Mouse (Mus musculus) stomach, postnatal 0 days (tissue): ENCODE measurements around the gene Il17c.

ENCODE experiments used
- CTCF ChIP-seq: IDR thresholded peaks from 2 replicates; pipeline ENCODE4 v1.5.1; 2016; ENCODE audit warnings: antibody characterized with exemption, low read depth, mild to moderate bottlenecking, moderate library complexity
- EP300 ChIP-seq: optimal IDR thresholded peaks from 2 replicates; pipeline ENCODE3; 2016; ENCODE audit warnings: antibody characterized with exemption

- no peak for TF ChIP-seq CTCF
- no peak for TF ChIP-seq EP300
Measured at GRCm38 (mm10) chr8:122460524-122461472, 39.0 kb downstream of the Il17c start, which contains the start of gene Snai3.
